Mouse (Mus musculus) bone marrow, adult 2 months (tissue): Measurements from ENCODE around the gene Ccdc158. TPM values are rescaled to one million over a fixed set of nuclear protein-coding genes. Genes with fewer than 3 reads are reported as not detected.

Experiments
- H3K27ac ChIP-seq: fragments of 200-500 bp; 2 replicates; pipeline ENCODE4 v1.5.1; 2012; ENCODE audit warnings: low read depth, mild to moderate bottlenecking, control low read depth, inconsistent platforms, low read length; ENCODE audit not compliant: control insufficient read depth, poor library complexity, insufficient read depth
- H3K4me1 ChIP-seq: fragments of 200-500 bp; 2 replicates; pipeline ENCODE4 v1.6.1; 2011; ENCODE audit warnings: low read length; ENCODE audit not compliant: control insufficient read depth, insufficient read depth
- H3K4me3 ChIP-seq: fragments of 200-500 bp; replicated peaks from 2 replicates; pipeline ENCODE3; 2011; ENCODE audit warnings: mild to moderate bottlenecking, low read depth, low read length, control low read depth; ENCODE audit not compliant: control insufficient read depth
- CTCF ChIP-seq: fragments of 200-500 bp; IDR thresholded peaks from 2 replicates; pipeline ENCODE4 v1.5.1; 2011; ENCODE audit warnings: low read length, control low read depth; ENCODE audit not compliant: control insufficient read depth, insufficient read depth
- POLR2A ChIP-seq: fragments of 200-500 bp; IDR thresholded peaks from 2 replicates; pipeline ENCODE4 v1.6.1; 2011; ENCODE audit warnings: low read depth, mild to moderate bottlenecking, control low read depth, low read length, borderline replicate concordance; ENCODE audit not compliant: control insufficient read depth
- WGBS: fragments of 180-500 bp; shearing (Covaris S2); methylation state at CpG from one replicate; pipeline ENCODE4 v1.1.7; 2018; 5-methylcytosine and 5-hydroxymethylcytosine counted together
- polyA plus RNA-seq: library from polyadenylated mRNA; stranded (reverse); fragments of >200 nt; gene quantifications from 2 replicates; pipeline ENCODE4 v1.2.4, GENCODE M21; 2011; ENCODE audit warnings: low replicate concordance; ENCODE audit not compliant: missing spikeins, insufficient read depth, insufficient read length

Ccdc158 gene
- polyA plus RNA-seq, 1 experiment: not detected

- TF ChIP-seq CTCF: no peak
- no peak for TF ChIP-seq POLR2A
- 82% methylated on average over 5 of the region's 5 CpGs for WGBS
Measured at GRCm38 (mm10) chr5:92635891-92636290, 39.2 kb downstream of the Ccdc158 start.

GRCm38 (mm10) chr5:92634916-92635315 is 40.2 kb downstream of the Ccdc158 start:
- Histone ChIP-seq H3K27ac (no peak overlapping the region), H3K4me1 (no peaks in the 10 kb centered on the region), H3K4me3 (no peak overlapping the region)
- TF ChIP-seq CTCF: no peak
- no peak for TF ChIP-seq POLR2A
- whole genome bisulfite sequencing: 78% methylated on average over 3 of the region's 3 CpGs

More at GRCm38 (mm10) chr5:92635891-92636290, 39.2 kb downstream of the Ccdc158 start:
- H3K27ac ChIP-seq: no peak overlapping the region
- no peak overlapping the region for H3K4me3 ChIP-seq
- no peaks in the 10 kb centered on the region for H3K4me1 ChIP-seq

- Histone ChIP-seq H3K27ac (no peak overlapping the region), H3K4me1 (no peaks in the 10 kb centered on the region), H3K4me3 (no peak overlapping the region)
- WGBS: 69% methylated on average over 4 of the region's 4 CpGs
- TF ChIP-seq POLR2A: no peak
- no peak for TF ChIP-seq CTCF
Measured at GRCm38 (mm10) chr5:92633526-92633925, 41.5 kb downstream of the Ccdc158 start.

- no peak for TF ChIP-seq CTCF
- TF ChIP-seq POLR2A: no peak
- H3K27ac ChIP-seq: no peak overlapping the region
- H3K4me3 ChIP-seq: no peak overlapping the region
- no peaks in the 10 kb centered on the region for H3K4me1 ChIP-seq
- WGBS: 66% methylated on average over 7 of the region's 7 CpGs
Measured at GRCm38 (mm10) chr5:92627896-92628295, 47.2 kb downstream of the Ccdc158 start.

- Histone ChIP-seq H3K4me3 (no peak overlapping the region), H3K4me1 (no peaks in the 10 kb centered on the region), H3K27ac (no peak overlapping the region)
- WGBS: 83% methylated on average over 5 of the region's 5 CpGs
- TF ChIP-seq CTCF (no peak), POLR2A (no peak)
Measured at GRCm38 (mm10) chr5:92621883-92622282, 53.2 kb downstream of the Ccdc158 start.

- H3K27ac ChIP-seq: no peak overlapping the region
- H3K4me1 ChIP-seq: no peaks in the 10 kb centered on the region
- H3K4me3 ChIP-seq: no peak overlapping the region
- no peak for TF ChIP-seq CTCF
- WGBS: 85% methylated on average over 4 of the region's 4 CpGs
Measured at GRCm38 (mm10) chr5:92612756-92613155, 62.3 kb downstream of the Ccdc158 start.

- Histone ChIP-seq H3K4me1 (no peaks in the 10 kb centered on the region), H3K4me3 (no peak overlapping the region), H3K27ac (no peak overlapping the region)
- TF ChIP-seq CTCF (no peak), POLR2A (no peak)
- 81% methylated on average over 5 of the region's 5 CpGs for WGBS
Measured at GRCm38 (mm10) chr5:92607492-92608229, 67.4 kb downstream of the Ccdc158 start.

- no peak for TF ChIP-seq POLR2A
- TF ChIP-seq CTCF: no peak
- H3K4me1 ChIP-seq: no peaks in the 10 kb centered on the region
- H3K27ac ChIP-seq: no peak overlapping the region
- 78% methylated on average over 10 of the region's 10 CpGs for WGBS
- H3K4me3 ChIP-seq: no peak overlapping the region
Measured at GRCm38 (mm10) chr5:92604452-92605247, 70.4 kb downstream of the Ccdc158 start.
